Mouse (Mus musculus) urinary bladder, postnatal 14 days (tissue): ENCODE data around the gene Stxbp2.

Experiments
- DNase-seq: peaks from one replicate; pipeline ENCODE4 v3.0.0; 2021; ENCODE audit warnings: low spot score

Stxbp2 gene

DNA sequence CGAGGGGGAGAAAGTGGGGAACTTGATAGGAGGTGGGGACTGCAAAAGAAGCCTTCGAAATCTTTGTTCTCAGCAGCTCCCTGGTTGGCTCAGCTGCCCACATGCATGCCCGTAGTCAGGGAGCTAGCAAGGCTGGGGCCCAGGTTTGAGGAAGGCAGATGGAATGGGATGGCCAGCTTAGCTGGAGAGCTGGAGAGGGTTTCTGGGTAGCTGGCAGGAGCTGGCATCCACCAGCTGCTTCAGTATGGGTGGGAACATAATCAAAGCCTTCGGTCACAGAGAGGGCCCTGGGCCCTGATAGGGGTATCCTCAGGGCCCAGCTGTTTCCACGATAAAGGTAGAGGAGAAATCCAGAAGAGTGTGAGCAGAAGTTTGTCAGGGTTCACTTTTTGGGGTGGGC lies 51.7 kb downstream of the Stxbp2 start:
- DNase-seq, result no peak

DNA sequence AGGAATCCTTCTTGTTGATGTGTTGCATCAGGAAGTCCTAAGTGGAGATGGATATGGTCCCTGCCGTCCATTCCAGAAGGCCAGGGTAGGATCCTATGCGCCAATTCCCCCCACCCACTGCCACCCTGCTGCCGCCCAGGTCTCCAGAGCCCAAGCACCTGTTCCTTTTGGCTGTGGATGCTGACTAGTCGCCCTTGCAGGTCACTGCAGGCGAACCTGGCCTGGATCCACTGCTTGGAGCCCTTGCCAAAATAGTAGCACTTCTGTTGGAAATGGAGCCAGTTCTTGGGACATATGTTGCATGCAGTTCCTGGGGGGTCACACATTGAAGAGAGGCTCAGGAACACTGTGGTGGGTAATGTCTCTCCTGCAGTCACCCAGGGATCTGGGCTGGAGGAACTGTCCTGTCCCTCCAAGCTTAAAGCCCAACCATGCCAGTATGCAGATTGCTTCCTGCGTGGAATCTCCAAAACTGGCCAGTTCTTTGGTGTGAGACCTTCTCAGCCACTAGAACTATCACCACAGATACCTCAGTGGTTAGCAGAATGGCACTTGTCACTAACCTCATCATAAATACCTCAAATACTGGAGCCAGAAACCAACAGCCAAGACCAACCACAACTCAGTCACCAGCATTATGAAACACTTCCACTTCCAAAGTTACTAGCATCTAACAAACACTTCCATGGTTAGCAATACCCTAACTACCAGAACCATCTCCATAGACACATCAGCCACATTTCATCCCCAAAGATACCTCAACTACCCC lies 52.8 kb downstream of the Stxbp2 start:
- DNase-seq, result no peak

DNA sequence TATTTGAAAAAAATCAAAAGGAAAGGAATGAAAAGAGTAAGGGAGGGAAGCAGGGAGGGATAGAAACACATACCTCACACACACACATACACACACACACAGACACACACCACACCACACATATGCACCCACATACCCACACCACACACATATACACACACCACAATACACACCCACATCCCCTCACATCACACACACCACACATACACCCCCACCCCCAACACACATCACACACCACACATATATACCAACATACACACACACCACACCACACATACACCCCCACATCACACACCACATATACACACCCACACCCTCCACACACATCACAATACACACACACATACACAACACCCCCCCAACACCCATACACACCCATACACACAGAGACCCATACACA lies 53.8 kb downstream of the Stxbp2 start:
- no peak for DNase-seq

DNA sequence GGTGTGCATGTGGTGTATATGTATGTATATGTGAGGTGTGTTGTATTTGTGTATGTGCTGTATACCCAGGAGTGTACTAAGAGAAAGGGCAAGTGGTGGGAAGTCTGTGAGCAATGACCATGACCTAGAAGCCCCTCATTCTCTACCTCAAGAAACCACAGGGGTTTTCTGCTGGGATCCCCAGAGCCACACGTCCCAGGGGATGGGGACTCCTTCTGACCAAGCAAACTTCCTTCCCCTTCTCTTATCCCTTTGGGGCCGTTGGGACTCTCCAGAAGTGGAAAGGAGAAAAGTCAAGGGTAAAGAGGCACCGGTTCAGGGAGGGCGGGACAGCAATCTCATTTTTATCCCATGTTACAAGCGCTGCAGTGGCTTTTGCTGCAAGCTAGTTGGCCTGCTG lies 54.7 kb downstream of the Stxbp2 start:
- no peak for DNase-seq

DNA sequence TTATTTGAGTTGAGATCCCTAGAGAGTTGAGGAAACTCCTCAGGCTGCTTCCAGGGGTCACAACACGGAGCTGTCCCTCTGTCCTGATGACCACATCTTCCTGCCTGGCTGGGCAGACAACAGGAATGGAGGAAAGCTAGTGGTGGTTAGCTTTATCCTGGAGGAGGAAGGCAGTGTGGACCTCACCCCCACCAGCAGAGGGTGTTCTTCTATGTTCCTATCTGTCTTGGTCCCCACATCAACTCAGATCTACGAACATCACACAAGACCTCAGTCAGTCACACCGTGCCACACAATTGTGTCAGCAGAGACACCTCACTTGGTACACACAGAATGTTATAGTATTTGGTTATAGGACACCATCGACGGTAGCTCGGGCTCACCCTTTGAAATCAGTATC lies 56.8 kb downstream of the Stxbp2 start:
- DNase-seq, result no peak

DNA sequence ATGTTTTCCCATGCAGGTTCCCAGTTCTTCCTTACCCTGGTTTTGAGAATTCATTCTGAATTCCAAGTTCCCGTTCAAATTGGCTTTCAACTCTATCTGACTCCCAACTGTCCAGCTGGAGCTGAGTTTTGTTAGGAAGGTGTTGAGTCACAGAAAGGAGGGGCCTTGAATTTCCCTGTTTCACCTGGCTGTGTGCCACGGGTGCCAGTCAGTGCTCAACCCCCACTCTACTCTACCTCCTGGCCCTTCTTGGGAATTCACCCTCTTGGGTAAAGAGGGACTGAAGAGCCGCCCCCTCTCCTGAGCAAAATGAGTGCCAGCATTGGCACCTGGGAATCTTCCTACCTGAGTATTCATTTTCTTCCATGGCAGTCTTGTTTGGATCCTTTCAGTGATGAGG lies 60.0 kb downstream of the Stxbp2 start:
- no peak for DNase-seq
